ENCODE assay signal across 18 mouse cellular contexts in the genomic region with DNA sequence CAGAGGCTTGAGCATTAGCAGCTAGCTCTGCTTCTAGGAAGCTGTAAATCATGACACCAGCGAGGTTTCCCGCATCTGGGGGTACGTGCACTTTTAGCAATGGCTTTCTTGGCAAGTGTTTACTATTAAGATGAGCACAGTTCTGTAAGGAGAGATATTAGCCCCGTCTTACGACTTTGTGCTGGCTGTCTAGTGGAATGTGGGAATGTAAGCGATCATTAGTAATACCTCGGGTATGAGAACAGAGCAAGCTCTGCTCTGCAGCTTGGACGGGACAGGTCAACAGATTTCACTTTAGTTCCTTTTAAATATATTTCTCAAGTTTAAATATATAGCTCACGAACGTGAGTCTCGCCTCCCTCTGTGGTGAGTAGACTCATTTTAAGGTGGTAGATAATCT.
"Had no signal": no experiment of that assay in that cellular context is flagged by ENCODE, and none has a peak within 500 bp of the region (broad histone marks: within the 10 kb centered on the region; RNA-seq: fewer than 3 reads in every experiment).

No protein-coding gene starts in this region.

- H3K4me2 ChIP-seq: liver, embryonic 13.5 days; lung, embryonic 15.5 days; midbrain, embryonic 12.5 days; neural tube, embryonic 15.5 days had no signal

- H3K9ac ChIP-seq: liver, embryonic 13.5 days; liver, postnatal 0 days; lung, embryonic 15.5 days; midbrain, embryonic 12.5 days; neural tube, embryonic 15.5 days had no signal

- H3K4me1 ChIP-seq: liver, embryonic 13.5 days; lung, embryonic 15.5 days; midbrain, embryonic 12.5 days; neural tube, embryonic 15.5 days had no signal

- H3K27me3 ChIP-seq: liver, embryonic 13.5 days; lung, embryonic 15.5 days; midbrain, embryonic 12.5 days; neural tube, embryonic 15.5 days had no signal

- DNase-seq: kidney, adult 9 months; kidney, postnatal 36 days; layer of hippocampus, adult 9-11 months; liver; liver, embryonic 13.5 days; liver, postnatal 0 days; lung, postnatal 14 days; right cerebral cortex, adult 18-20 months; right cerebral cortex, postnatal 25 days; thymus, adult 2 months; thymus, postnatal 25 days had no signal

- ATAC-seq: liver, postnatal 0 days; midbrain, embryonic 16.5 days had no signal

- H3K36me3 ChIP-seq: liver, embryonic 13.5 days; lung, embryonic 15.5 days; midbrain, embryonic 12.5 days; neural tube, embryonic 15.5 days had no signal

- H3K4me3 ChIP-seq: liver, embryonic 13.5 days; lung, embryonic 15.5 days; megakaryocyte, embryonic 14.5 days; midbrain, embryonic 12.5 days; neural tube, embryonic 15.5 days had no signal

- H3K27ac ChIP-seq: kidney, postnatal 0 days; liver, embryonic 13.5 days; lung, embryonic 15.5 days; macrophage; midbrain, embryonic 12.5 days; neural tube, embryonic 15.5 days had no signal

- H3K9me3 ChIP-seq: liver, embryonic 13.5 days; lung, embryonic 15.5 days; megakaryocyte, embryonic 14.5 days; midbrain, embryonic 12.5 days; neural tube, embryonic 15.5 days had no signal
